Mouse (Mus musculus) testis, adult 2 months (tissue): ENCODE results near the gene Hfm1.

ENCODE experiments used
- CTCF ChIP-seq: fragments of 200-500 bp; IDR thresholded peaks from 2 replicates; pipeline ENCODE4 v1.5.1; 2012; ENCODE audit warnings: low read depth, mild to moderate bottlenecking, inconsistent platforms, low read length, moderate library complexity; ENCODE audit not compliant: control insufficient read depth, insufficient read depth, insufficient replicate concordance
- POLR2A ChIP-seq: fragments of 200-500 bp; IDR thresholded peaks from 2 replicates; pipeline ENCODE4 v1.6.1; 2012; ENCODE audit warnings: low read depth, mild to moderate bottlenecking, inconsistent platforms, low read length, moderate library complexity; ENCODE audit not compliant: control insufficient read depth

GRCm38 (mm10) chr5:106801215-106801863 lies 124.8 kb downstream of the Hfm1 start:
- no peak for TF ChIP-seq POLR2A
- no peak for TF ChIP-seq CTCF
